Mouse (Mus musculus) kidney, adult 11 months (tissue): ENCODE measurements at regions not wholly inside any gene's neighbourhood (a gene's known extent, or its start where the extent isn't known, plus 50 kb on each side); places are given as distances from the start of the nearest gene placed in this dataset.

Experiments
- DNase-seq: peaks from one replicate; pipeline ENCODE4 v3.0.0; 2022

DNA sequence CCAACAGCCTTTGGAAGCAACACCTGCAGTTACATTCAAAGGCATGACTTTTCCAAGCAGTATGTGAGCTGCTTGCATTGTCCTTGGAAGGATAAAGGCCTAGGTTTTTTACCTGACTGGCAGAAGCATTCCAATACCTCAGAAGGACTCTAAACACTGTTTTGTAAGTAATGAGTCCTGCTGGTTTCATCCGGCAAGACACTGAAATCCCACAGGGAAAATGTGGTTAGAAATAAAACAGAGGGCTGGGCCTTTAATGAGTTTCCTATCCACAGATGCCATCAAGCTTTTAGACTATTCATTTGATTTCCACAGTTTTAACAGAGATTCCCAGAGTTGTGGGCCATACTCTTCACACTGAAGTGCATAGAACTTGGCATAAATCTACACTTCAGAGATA, 461.6 kb downstream of the Prkd1 start:
- DNase-seq, result no peak

DNA sequence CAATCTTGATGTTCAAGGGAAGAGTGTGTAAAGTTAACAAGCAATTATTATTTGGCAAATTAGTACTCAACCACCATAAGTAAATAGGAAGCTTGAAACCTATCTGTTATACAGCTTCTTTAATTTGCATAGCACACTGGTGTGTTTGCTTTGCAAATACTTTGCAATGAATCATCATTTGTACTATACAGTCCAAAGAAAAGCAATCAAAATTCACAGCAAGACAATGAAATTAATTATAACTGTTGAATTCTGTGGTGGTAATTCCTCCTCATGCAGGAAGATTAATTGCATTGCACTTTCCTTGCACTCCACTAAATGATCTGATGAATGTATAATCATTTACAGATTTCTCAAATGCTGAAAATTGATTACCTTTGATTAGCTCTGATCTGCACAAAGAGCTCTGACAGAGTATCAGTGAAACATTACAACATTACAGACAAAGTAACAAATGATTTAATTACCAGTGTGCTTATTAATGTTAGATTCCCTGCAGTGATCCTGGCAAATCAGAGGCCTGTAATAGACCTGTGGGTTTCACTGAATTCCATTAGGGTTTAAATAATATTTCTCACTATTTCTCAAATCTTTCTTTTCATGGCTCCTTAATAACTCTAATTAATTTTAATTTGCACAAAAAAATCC, 457.9 kb downstream of the Prkd1 start:
- DNase-seq, result no peak

DNA sequence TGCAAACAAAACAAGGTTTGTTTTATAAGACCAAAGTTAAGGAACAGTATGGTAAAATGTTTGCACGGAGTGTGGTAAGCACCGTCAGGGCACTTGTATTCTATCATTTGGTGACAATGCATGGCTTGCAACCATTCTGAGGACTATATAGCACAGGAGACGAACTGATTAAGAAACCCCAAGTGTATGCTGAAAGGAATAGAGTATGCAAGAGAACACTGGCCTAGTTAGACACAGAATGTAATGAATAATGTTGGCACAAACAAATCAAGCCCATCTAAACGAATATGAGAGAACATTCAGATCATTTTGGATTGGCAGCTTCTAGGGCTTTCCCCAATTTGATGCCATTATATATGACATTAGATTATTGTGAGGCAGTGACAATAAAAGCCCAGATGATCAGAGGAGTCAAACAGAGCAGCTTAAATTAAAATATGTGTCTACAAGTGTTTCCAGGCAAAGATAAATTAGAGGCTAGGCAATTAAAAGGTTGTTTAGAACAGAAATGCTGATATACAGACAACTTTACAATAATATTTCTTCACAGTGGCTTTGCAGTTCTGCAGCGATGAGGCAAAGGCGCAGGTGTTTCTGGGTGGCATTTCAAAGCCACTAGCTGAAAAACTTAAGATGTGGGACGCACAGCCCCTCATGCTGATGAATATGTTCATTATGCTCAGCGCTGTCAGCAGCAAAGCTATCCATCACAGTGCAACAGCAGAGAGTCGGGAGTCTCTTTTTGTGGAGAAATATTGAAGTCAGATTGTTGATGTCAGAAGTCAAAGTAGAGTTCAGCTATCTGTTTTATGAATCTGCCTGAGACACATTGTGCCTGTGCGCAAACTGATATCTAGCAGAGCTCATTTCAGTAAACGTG, 456.9 kb downstream of the Prkd1 start:
- no peak for DNase-seq

DNA sequence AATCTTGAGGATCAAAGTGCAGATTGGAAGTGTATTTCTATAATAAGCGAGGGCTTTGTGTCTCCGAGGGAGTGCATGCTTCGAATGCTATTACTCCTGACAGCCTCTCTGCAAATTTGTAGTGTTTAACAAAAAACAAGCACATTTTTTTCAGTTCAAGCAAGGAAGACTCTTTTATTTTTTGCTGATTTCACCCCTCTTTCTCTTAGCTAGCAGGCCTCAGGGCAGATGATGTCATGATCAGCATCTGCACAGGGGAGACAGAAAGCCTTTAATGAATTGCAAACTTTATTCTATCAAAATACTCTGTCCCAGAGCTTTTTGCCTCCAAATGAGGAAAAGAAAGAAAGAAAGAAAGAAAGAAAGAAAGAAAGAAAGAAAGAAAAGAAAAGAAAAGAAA, 455.4 kb downstream of the Prkd1 start:
- no peak for DNase-seq

DNA sequence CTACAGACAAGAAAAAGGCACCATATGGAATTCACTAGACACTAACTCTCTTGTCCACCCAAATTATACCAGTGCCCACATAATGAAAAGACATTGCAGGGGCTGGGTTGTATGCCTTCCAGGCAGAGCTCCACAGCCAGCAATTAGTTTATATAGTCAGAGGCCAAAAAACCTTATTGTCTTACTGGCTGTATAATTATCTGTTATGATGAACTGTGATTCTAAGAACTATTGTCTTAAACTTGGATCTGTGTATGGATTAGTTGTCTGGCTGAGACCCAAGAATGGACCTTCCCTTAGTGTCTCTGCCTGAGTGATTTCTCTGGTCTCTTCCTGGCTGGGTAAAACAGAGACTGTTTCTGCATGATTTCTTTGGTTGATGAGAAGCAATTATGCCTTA, 454.2 kb downstream of the Prkd1 start:
- DNase-seq, result no peak

DNA sequence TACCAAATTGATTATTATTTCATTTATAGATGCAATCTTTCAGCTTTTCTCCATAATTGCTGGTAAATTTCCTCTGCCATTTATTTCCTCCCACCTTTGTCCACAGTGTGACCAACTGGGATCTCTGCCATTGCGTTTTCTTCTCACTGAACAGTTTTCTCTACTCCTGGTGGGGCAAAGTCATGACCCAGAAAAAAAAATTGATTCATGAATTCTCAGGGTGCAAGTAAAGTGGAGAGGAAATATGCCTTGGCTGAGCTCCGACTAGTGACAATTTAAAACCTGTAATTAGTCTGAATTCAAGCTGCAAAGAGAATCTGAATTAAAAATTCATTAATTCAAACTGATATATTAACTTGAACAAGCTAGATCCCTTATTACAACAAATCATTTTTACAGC, 452.6 kb downstream of the Prkd1 start:
- no peak for DNase-seq

DNA sequence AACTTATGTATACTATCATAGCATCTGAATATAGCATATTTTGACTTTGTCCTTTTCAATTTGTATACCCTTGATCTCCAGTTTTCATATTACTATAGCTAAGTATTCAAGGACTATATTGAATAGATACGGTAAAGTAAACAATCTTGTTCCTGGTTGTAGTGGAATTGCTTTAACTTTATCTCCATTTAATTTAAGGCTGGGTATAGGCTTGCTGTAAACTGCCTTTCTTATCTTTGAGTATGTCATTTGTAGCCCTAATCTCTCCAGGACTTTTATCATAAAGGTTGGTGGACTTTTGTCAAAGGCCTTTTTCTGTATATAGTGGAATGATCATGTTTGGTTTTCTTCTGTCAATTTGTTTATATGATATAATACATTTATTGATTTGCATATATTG, 407.8 kb downstream of the Prkd1 start:
- no peak for DNase-seq

DNA sequence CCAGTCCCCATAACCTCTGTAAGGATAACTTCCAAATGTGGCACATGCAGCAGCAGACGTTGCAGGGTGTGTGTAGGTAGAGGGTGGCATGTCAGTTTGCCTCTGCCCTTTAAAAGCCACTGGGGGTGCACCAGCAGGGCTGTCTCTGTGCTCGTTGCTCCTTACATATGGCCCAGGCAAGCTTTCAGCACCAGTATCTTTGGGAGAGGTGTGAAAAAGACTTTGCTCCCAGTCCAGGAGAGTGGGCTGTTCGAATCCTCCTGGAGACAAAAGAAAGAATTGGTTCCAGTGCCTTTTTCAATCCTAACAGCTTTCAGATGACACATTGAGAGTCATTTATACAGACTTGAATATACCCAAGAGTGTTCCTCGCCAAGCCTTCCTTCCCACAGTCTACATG, 390.0 kb downstream of the Prkd1 start:
- no peak for DNase-seq

DNA sequence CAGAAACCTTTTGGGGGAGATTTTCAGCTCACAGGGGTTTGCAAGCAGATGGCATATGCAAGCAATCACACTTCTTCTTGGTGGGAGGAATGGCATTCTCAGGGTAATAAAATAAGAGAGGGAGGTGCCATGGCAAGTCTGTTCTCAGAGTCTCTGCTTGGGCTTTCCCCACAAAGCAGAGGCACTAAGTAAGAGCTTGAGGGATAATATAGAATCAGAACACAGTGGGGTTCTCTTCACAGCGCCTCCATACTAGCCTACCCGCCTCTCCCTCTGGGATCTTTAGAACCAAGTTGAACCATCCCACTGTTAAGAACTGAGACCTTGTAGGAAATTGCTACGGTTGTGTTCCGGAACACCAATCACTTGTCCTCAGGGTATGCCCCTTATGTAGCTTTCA, 387.8 kb downstream of the Prkd1 start:
- DNase-seq, result no peak

DNA sequence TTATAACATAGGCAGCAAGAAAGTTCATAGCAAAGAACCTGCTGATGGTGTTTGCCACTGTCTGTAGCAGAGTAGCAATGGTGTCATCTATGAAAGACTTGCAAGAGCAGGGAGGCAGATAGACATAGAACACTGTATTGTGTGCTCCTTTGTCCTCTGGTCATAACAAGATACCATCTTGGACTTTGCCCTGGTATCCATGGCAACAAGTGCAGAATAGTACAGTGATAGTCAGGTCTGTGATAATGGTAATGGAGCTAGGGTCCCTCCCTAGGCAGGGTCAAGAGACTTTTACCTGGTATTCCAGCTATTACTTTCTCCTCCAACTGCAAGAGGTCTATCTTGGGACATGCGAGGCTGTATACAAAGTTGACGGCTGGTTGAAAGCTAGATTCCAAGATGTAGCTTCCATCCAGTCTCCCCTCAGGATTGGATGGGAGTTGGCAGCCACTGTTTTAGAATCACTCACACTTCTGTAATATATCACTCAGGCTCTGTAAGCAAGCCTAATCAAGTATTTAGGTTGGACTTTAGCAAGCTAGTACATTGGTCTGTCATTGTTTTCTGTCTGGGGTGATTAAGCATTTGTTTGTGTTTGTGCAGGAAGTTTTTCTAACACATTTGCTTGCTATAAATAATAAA, 375.5 kb downstream of the Prkd1 start:
- DNase-seq, result no peak

DNA sequence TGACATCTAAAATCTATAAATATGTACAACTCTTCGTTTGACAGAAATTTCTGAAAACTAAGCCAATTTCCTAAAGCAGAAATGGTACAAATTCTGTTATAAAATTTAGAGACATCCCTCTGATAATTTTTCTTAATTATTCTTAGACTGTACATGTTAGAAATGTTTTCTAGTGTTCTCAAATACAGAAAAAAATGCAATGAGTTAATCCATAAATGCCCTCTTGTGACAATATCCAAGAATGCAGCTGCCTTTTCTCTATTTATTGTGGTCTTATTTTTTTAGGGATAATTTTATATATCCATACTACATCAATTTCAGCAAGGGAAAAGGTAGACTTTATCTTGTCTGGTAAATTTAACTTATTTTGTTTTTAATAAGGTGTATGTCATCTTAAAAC, 367.3 kb downstream of the Prkd1 start:
- DNase-seq, result no peak
